Mouse (Mus musculus): ENCODE results near the gene Rabgap1l. TPM values are rescaled to one million over a fixed set of nuclear protein-coding genes. Genes with fewer than 3 reads are reported as not detected.
"Not testable (repeated sequence)": the region's sequence is repeated elsewhere in the genome, so short reads cannot be mapped to it uniquely, and the experiment has no call there.

Gene Rabgap1l
- total RNA-seq, 2 experiments from 2014 or later = 249 to 258 TPM

GRCm38 (mm10) chr1:160308996-160309395, 484.0 kb downstream of the Rabgap1l start:
- DNase-seq = no peak

- DNase-seq = no peak
These were observed 484.5 kb downstream of the Rabgap1l start for GRCm38 (mm10) chr1:160308498-160308897.

- DNase-seq = no peak
These were observed 486.0 kb downstream of the Rabgap1l start for GRCm38 (mm10) chr1:160306866-160307616.

- DNase-seq = no peak
These were observed 486.7 kb downstream of the Rabgap1l start for GRCm38 (mm10) chr1:160306336-160306735.

- DNase-seq = no peak
These were observed 487.2 kb downstream of the Rabgap1l start for GRCm38 (mm10) chr1:160305826-160306225.

GRCm38 (mm10) chr1:160304969-160305498, 488.0 kb downstream of the Rabgap1l start:
- no peak for DNase-seq

GRCm38 (mm10) chr1:160302268-160302667, 490.7 kb downstream of the Rabgap1l start:
- DNase-seq = no peak

GRCm38 (mm10) chr1:160301156-160301555, 491.9 kb downstream of the Rabgap1l start:
- DNase-seq = no peak

- DNase-seq = no peak
These were observed 492.3 kb downstream of the Rabgap1l start for GRCm38 (mm10) chr1:160300704-160301103.

GRCm38 (mm10) chr1:160299979-160300378, 493.0 kb downstream of the Rabgap1l start:
- no peak for DNase-seq

- no peak for DNase-seq
These were observed 494.1 kb downstream of the Rabgap1l start for GRCm38 (mm10) chr1:160298893-160299292.

- DNase-seq = no peak
These were observed 495.3 kb downstream of the Rabgap1l start for GRCm38 (mm10) chr1:160297701-160298100.

- DNase-seq = no peak
These were observed 497.7 kb downstream of the Rabgap1l start for GRCm38 (mm10) chr1:160295323-160295722.

GRCm38 (mm10) chr1:160293488-160293887, 499.5 kb downstream of the Rabgap1l start:
- no peak for DNase-seq

GRCm38 (mm10) chr1:160292058-160292457, 501.0 kb downstream of the Rabgap1l start:
- DNase-seq = peak; percentile 45 to 49

GRCm38 (mm10) chr1:160290242-160290641, 502.8 kb downstream of the Rabgap1l start:
- no peak for DNase-seq

GRCm38 (mm10) chr1:160287058-160287645, 505.9 kb downstream of the Rabgap1l start:
- DNase-seq = no peak

- DNase-seq = peak in 1 of 2 experiments; percentile 33
These were observed 506.5 kb downstream of the Rabgap1l start for GRCm38 (mm10) chr1:160286400-160287057.

GRCm38 (mm10) chr1:160284241-160284640, 508.8 kb downstream of the Rabgap1l start:
- no peak for DNase-seq

GRCm38 (mm10) chr1:160282166-160282874, 510.7 kb downstream of the Rabgap1l start:
- DNase-seq = not testable (repeated sequence)

- no peak for DNase-seq
These were observed 511.5 kb downstream of the Rabgap1l start for GRCm38 (mm10) chr1:160281337-160282084.

- no peak for DNase-seq
These were observed 512.4 kb downstream of the Rabgap1l start for GRCm38 (mm10) chr1:160280603-160281002.

Measured in layer of hippocampus, postnatal 36 days (tissue).